Mouse (Mus musculus) small intestine, adult 2 months (tissue): ENCODE data around the gene Ccnf. TPM values are rescaled to one million over a fixed set of nuclear protein-coding genes. Genes with fewer than 3 reads are reported as not detected.

ENCODE experiments used
- H3K27ac ChIP-seq: fragments of 200-500 bp; 2 replicates; pipeline ENCODE4 v1.5.1; 2012; ENCODE audit warnings: low read depth, low read length, control low read depth, inconsistent platforms; ENCODE audit not compliant: insufficient read depth
- H3K27me3 ChIP-seq: fragments of 200-500 bp; 2 replicates; pipeline ENCODE4 v1.6.1; 2012; ENCODE audit warnings: mild to moderate bottlenecking, moderate library complexity, low read length, inconsistent platforms; ENCODE audit not compliant: control insufficient read depth, insufficient read depth
- H3K36me3 ChIP-seq: fragments of 200-500 bp; 2 replicates; pipeline ENCODE4 v1.6.1; 2012; ENCODE audit warnings: mild to moderate bottlenecking, low read length, control low read depth, inconsistent platforms; ENCODE audit not compliant: control insufficient read depth, insufficient read depth
- H3K4me1 ChIP-seq: fragments of 200-500 bp; 2 replicates; pipeline ENCODE4 v1.6.1; 2012; ENCODE audit warnings: low read length, inconsistent platforms, mixed read lengths; ENCODE audit not compliant: control insufficient read depth, insufficient read depth, insufficient read length
- H3K4me3 ChIP-seq: fragments of 200-500 bp; 2 replicates; pipeline ENCODE4 v1.5.1; 2012; ENCODE audit warnings: low read depth, mild to moderate bottlenecking, control low read depth, inconsistent platforms, low read length, moderate library complexity
- CTCF ChIP-seq: fragments of 200-500 bp; IDR thresholded peaks from 2 replicates; pipeline ENCODE4 v1.5.1; 2012; ENCODE audit warnings: low read depth, mild to moderate bottlenecking, control low read depth, inconsistent platforms, low read length, moderate library complexity, mixed read lengths; ENCODE audit not compliant: insufficient replicate concordance, insufficient read length; ENCODE audit errors: extremely low read depth
- POLR2A ChIP-seq: fragments of 200-500 bp; IDR thresholded peaks from 2 replicates; pipeline ENCODE4 v1.6.1; 2012; ENCODE audit warnings: low read depth, mild to moderate bottlenecking, control low read depth, inconsistent platforms, low read length, moderate library complexity
- WGBS: fragments of 180-500 bp; shearing (Covaris S2); methylation state at CpG from one replicate; pipeline ENCODE4 v1.1.7; 2018; 5-methylcytosine and 5-hydroxymethylcytosine counted together
- polyA plus RNA-seq: library from polyadenylated mRNA; depleted of rRNA; stranded (reverse); fragments of >200 nt; gene quantifications from 2 replicates; pipeline ENCODE4 v1.2.3, GENCODE M21; 2012

The Ccnf gene
- polyA plus RNA-seq, 1 experiment = 8.4 TPM

GRCm38 (mm10) chr17:24207768-24208640 is 43.3 kb downstream of the Ccnf start:
- 90% methylated on average over 34 of the region's 34 CpGs for WGBS
- TF ChIP-seq POLR2A = no peak
- no peak for TF ChIP-seq CTCF
- H3K27me3 ChIP-seq = peaks cover 23% of the 10 kb centered on the region
- no peak overlapping the region for H3K27ac ChIP-seq
- peak overlapping the region; percentile 51; the same call in 1 of the 2 replicates for H3K4me3 ChIP-seq
- H3K36me3 ChIP-seq = no peaks in the 10 kb centered on the region
- peaks cover 43% of the 10 kb centered on the region for H3K4me1 ChIP-seq

DNA sequence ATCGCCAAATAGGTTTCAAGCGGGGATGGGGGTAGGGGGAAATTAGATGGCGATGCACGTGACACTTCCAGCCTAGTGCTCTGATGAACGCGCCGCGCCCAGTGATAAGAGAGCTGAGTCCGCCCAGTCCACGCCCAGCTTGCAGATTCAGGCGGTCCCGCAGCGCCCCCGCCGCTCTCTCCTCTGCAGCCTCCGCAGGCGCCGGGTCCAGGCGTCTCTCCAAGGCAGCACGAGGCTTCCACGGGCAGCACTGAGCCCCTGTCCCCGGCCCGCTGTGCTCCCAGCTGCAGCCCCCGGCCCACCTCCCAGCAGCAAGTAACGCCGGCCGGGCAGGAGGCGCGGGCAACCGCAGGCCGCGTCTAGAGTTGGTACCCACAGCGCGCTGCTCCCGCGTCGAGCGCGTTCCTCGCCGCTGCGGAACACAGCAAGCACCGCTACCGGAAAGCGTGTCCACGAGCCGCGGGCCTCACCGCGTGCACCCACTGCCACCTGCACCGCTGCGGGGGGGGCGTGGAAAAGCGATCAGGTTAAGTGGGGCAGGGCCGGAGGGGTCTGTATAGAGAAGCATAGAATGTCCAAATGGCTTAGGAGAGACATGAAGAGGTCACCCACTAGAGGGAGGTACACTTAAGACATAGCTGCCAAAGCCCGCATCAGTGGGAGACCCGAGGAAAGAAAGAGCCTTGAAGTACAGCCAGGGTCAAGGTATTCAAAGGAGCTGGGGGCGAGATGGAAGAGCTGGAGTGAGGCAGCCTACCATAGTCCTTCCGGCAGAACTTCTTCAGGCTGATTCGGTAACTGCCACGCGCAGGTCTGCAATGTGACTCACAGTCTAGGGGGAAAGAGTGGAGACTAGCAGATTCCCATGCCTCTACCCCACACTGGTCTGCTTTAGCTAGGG is 44.6 kb downstream of the Ccnf start:
- peak overlapping the region; percentile 59 for H3K4me3 ChIP-seq
- H3K4me1 ChIP-seq = peaks cover 45% of the 10 kb centered on the region

DNA sequence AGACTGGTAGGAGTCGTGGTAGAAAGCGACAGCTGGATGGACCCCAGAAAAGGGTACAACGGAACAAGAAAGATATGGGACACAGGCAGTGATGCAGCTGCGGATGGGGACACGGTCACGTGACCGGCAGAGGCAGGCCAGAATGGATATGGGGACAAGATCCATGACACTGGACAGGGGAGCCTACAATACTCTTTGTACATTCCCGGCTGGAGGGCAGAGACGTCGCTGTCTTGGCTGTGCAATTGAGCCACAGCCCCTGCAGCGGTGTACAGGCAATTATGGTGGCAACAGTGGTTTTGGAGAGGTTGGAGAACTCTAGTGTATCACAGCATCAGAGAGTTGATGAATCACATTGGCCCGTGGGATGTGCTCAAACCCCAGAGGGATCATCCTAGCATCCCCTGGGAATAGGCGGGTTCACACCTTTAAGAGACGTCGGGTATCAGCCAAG is 45.3 kb downstream of the Ccnf start:
- no peak overlapping the region for H3K27ac ChIP-seq
- H3K27me3 ChIP-seq = peaks cover 23% of the 10 kb centered on the region
- peaks cover 46% of the 10 kb centered on the region for H3K4me1 ChIP-seq
- WGBS = 5% methylated on average over 15 of the region's 15 CpGs
- TF ChIP-seq POLR2A (no peak), CTCF (no peak)
- no peaks in the 10 kb centered on the region for H3K36me3 ChIP-seq
- peak overlapping the region; percentile 76 for H3K4me3 ChIP-seq

More for the DNA sequence above, 44.6 kb downstream of the Ccnf start:
- Histone ChIP-seq H3K27ac (no peak overlapping the region), H3K36me3 (no peaks in the 10 kb centered on the region), H3K27me3 (peaks cover 23% of the 10 kb centered on the region)
- WGBS = 8% methylated on average over 62 of the region's 62 CpGs
- no peak for TF ChIP-seq CTCF
- TF ChIP-seq POLR2A = no peak

- no peak for TF ChIP-seq CTCF
- TF ChIP-seq POLR2A = peak; percentile 15; the same call in 1 of the 2 replicates
- H3K27me3 ChIP-seq = peaks cover 23% of the 10 kb centered on the region
- H3K4me1 ChIP-seq = peaks cover 49% of the 10 kb centered on the region
- no peaks in the 10 kb centered on the region for H3K36me3 ChIP-seq
- H3K27ac ChIP-seq = peak within 1 kb of the TSS; percentile 94
- peak within 1 kb of the TSS; percentile 76 for H3K4me3 ChIP-seq
- WGBS = 1% methylated on average over 65 of the region's 65 CpGs
Observed at GRCm38 (mm10) chr17:24205284-24205888, 45.9 kb downstream of the Ccnf start, which contains the start of gene Tbc1d24. Gene Tbc1d24, minus strand, starts transcription at chr17:24205562.

DNA sequence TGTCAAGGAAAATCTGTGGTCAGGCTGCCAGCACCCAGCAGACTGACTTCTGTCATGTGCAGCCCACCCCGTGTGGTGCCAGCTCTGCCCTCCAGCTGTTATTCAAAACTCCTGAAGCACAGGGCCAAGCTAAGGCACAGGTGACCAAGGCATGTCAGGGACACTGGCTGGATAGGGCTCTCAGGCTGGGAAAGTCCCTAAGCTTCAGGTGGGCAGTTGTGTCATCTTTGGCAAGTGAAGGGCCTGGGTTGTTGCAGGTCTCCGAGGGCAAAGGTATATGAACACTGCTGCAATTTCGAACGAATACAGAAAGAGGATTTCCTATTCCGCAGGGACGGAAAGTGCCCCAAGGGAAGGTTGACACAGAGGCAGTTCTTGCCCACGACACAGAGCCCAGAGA is 46.4 kb downstream of the Ccnf start:
- peak overlapping the region; percentile 76 for H3K4me3 ChIP-seq
- TF ChIP-seq POLR2A (no peak), CTCF (no peak)
- H3K36me3 ChIP-seq = no peaks in the 10 kb centered on the region
- peaks cover 52% of the 10 kb centered on the region for H3K4me1 ChIP-seq
- H3K27ac ChIP-seq = peak overlapping the region; percentile 94
- 12% methylated on average over 7 of the region's 7 CpGs for WGBS
- H3K27me3 ChIP-seq = peaks cover 23% of the 10 kb centered on the region

- Histone ChIP-seq H3K27ac (peak overlapping the region; percentile 94), H3K27me3 (peaks cover 14% of the 10 kb centered on the region; the same call in 1 of the 2 replicates), H3K36me3 (no peaks in the 10 kb centered on the region), H3K4me1 (peaks cover 54% of the 10 kb centered on the region), H3K4me3 (no peak overlapping the region)
- 21% methylated on average over 3 of the region's 3 CpGs for WGBS
- TF ChIP-seq CTCF = no peak
- no peak for TF ChIP-seq POLR2A
Observed at GRCm38 (mm10) chr17:24203611-24204534, 47.4 kb downstream of the Ccnf start.
